12 mouse cellular contexts compared by ENCODE assay signal in the genomic region with DNA sequence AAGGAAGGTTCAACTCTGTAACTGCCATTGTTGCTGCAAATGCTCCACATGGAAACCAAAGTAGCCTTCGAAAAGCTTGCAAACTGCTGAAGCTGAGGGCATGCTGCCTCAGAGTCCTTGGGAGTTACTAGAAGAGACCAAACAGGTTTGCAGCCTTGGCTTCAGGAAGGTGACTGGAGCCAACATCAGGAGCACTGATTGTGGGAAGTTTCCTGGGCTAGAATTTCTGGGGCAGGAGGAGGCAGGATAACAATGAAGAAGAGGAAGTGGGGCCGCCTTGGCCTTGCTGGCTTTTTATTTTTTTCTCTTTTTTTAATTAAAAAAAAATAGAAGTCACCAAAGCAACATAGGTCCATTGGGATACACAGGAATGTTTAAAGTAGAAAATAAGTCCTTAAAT. TPM values are rescaled to one million over a fixed set of nuclear protein-coding genes. Genes with fewer than 3 reads are reported as not detected.
DNase-seq lines count a peak whose midpoint lies in the region; ATAC-seq and TF ChIP-seq lines count a peak whose summit lies in the region.
"Had no signal": no experiment of that assay in that cellular context is flagged by ENCODE, and none has a peak within 500 bp of the region (broad histone marks: within the 10 kb centered on the region; RNA-seq: fewer than 3 reads in every experiment).

No protein-coding gene starts in this region.

- WGBS in kidney, adult 2 months: 57% methylated on average over 2 of the region's 2 CpGs
- 60% methylated on average over 2 of the region's 2 CpGs for WGBS in heart, embryonic 13.5 days

- peak; percentile 64 for DNase-seq in kidney, adult 2 months
- no peak for DNase-seq in kidney, postnatal 4 days
- DNase-seq in heart, postnatal 14 days: peak; percentile 23 to 27
- DNase-seq in kidney, postnatal 25 days: peak; percentile 35 to 61
- DNase-seq: cerebellum, adult 8-10 months; thymus, postnatal 14 days had no signal

- TF ChIP-seq POLR2A in kidney, adult 2 months (IDR thresholded peaks at IDR 0.05; ENCODE audit: low read depth, low read length): no peak

- TF ChIP-seq CTCF in kidney, adult 2 months (conservative IDR thresholded peaks at IDR 0.05; ENCODE audit: insufficient read depth, insufficient read length, low read depth, low read length): no peak

- intact Hi-C loops in heart, postnatal 14 days (cut with DNase I): no loop called here

- no peaks in the 10 kb centered on the region; the same call in 1 of the 2 replicates for H3K4me1 ChIP-seq in kidney, adult 2 months (ENCODE audit: control insufficient read depth, insufficient read depth, low read length)
- H3K4me1 ChIP-seq in heart, embryonic 13.5 days: peaks cover 16% of the 10 kb centered on the region

- H3K4me3 ChIP-seq in kidney, adult 2 months (ENCODE audit: insufficient read depth, low read depth, low read length): no peak overlapping the region
- H3K4me3 ChIP-seq in heart, embryonic 13.5 days: no peak overlapping the region
- H3K4me3 ChIP-seq: limb, embryonic 13.5 days; midbrain, embryonic 12.5 days had no signal

- H3K36me3 ChIP-seq in kidney, adult 2 months (ENCODE audit: control insufficient read depth, insufficient read depth, low read length): no peaks in the 10 kb centered on the region
- no peaks in the 10 kb centered on the region for H3K36me3 ChIP-seq in heart, embryonic 13.5 days
- H3K36me3 ChIP-seq: limb, embryonic 13.5 days; midbrain, embryonic 12.5 days had no signal

- H3K27me3 ChIP-seq in kidney, adult 2 months (replicated peaks; ENCODE audit: control insufficient read depth, insufficient read depth, low read length): no peaks in the 10 kb centered on the region
- H3K27me3 ChIP-seq in heart, embryonic 13.5 days (replicated peaks): peaks cover 7% of the 10 kb centered on the region
- H3K27me3 ChIP-seq: limb, embryonic 13.5 days; midbrain, embryonic 12.5 days had no signal

- no peak overlapping the region for H3K9ac ChIP-seq in heart, embryonic 13.5 days
- H3K9ac ChIP-seq: limb, embryonic 13.5 days; midbrain, embryonic 12.5 days had no signal

- H3K9me3 ChIP-seq in heart, embryonic 13.5 days: no peaks in the 10 kb centered on the region
- H3K9me3 ChIP-seq: limb, embryonic 13.5 days; midbrain, embryonic 12.5 days had no signal

- H3K4me2 ChIP-seq in heart, embryonic 13.5 days: no peak overlapping the region
- H3K4me2 ChIP-seq: limb, embryonic 13.5 days; midbrain, embryonic 12.5 days had no signal

- peak overlapping the region; percentile 5; the same call in 1 of the 2 replicates for H3K27ac ChIP-seq in kidney, adult 2 months (ENCODE audit: insufficient read depth, low read depth, low read length)
- 0 out of 2 replicates have a peak overlapping the region, but pooled peaks have one; percentile 32 for H3K27ac ChIP-seq in heart, embryonic 13.5 days (replicated peaks)
- H3K27ac ChIP-seq: limb, embryonic 13.5 days; midbrain, embryonic 12.5 days had no signal

- no peak for ATAC-seq in heart, embryonic 13.5 days (ENCODE audit: extremely low read depth, insufficient number of reproducible peaks, low FRiP score, low TSS enrichment)
- ATAC-seq in megakaryocyte-erythroid progenitor cell, adult 5-6 weeks (replicated peaks; ENCODE audit: low FRiP score, low TSS enrichment, poor library complexity, severe bottlenecking): no peak
- no peak for ATAC-seq in granulocyte monocyte progenitor cell, adult 5-6 weeks (replicated peaks; ENCODE audit: poor library complexity, severe bottlenecking)
- ATAC-seq: hindbrain, embryonic 16.5 days had no signal

RNA-seq across cellular contexts. Expression of a gene that starts 34.8 kb away (rescaled TPM):
- 24.1 and 27.7 TPM in 2 replicates for polyA plus RNA-seq in kidney, adult 2 months (2012; rRNA removed)
- 13.4 and 14.9 TPM in 2 replicates for polyA plus RNA-seq in heart, embryonic 13.5 days (2015; fragmentation: Nextera tagmentation; extraction: Ambion mirVana)
- 10 to 100 TPM; 24.4 to 30.0 TPM for total RNA-seq in heart, postnatal 14 days (2021)
- total RNA-seq in megakaryocyte-erythroid progenitor cell, adult 5-6 weeks (2014; fragmentation: Nextera tagmentation): 1.7 and 2.7 TPM in 2 replicates
- 3.0 and 3.4 TPM in 2 replicates for total RNA-seq in megakaryocyte-erythroid progenitor cell, adult 5-6 weeks (2017)
- 21.4 and 24.0 TPM in 2 replicates for total RNA-seq in granulocyte monocyte progenitor cell, adult 5-6 weeks (2014; fragmentation: Nextera tagmentation)
- 37.4 and 39.3 TPM in 2 replicates for total RNA-seq in granulocyte monocyte progenitor cell, adult 5-6 weeks (2017)

Comparison
In these comparisons a context has a peak if more than half of its experiments do, and no peak if none do; other contexts are left out.
1. DNase-seq: peak in kidney, adult 2 months (single experiment), heart, postnatal 14 days (2 of 2) and kidney, postnatal 25 days (2 of 2); none in kidney, postnatal 4 days (0 of 2).
2. RNA of a gene that starts 34.8 kb away (total RNA-seq): 21.4 to 39.3 TPM in granulocyte monocyte progenitor cell, adult 5-6 weeks and 24.4 to 30.0 TPM in heart, postnatal 14 days; 1.7 to 3.4 TPM in megakaryocyte-erythroid progenitor cell, adult 5-6 weeks; every median in the first group is over 4 times any median in the second.